Mouse (Mus musculus): ENCODE measurements around the gene Mta1. TPM values are rescaled to one million over a fixed set of nuclear protein-coding genes. Genes with fewer than 3 reads are reported as not detected.
A peak's percentile ranks its signal among the peaks of the same experiment; 100 is the strongest.

Gene Mta1
- polyA plus RNA-seq, 1 experiment from 2014 or later, result 19.4 TPM

- Histone ChIP-seq H3K4me1 (replicated peaks; ENCODE audit: control insufficient read depth, insufficient read depth, low read length) (peaks cover 16% of the 10 kb centered on the region), H3K4me2 (replicated peaks; ENCODE audit: low read depth, low read length) (peak within 1 kb of the TSS; percentile 12; the same call in 1 of the 2 replicates), H3K27me3 (ENCODE audit: control insufficient read depth, insufficient read depth, low read length) (peaks cover 6% of the 10 kb centered on the region; the same call in 1 of the 2 replicates), H3K4me3 (ENCODE audit: low read depth, low read length) (no peak within 1 kb of the TSS), H3K9me3 (ENCODE audit: control insufficient read depth, low read length) (no peaks in the 10 kb centered on the region), H3K9ac (ENCODE audit: low read depth, low read length) (peak within 1 kb of the TSS; percentile 4; the same call in 1 of the 2 replicates), H3K36me3 (ENCODE audit: control insufficient read depth, insufficient read depth, low read length) (no peaks in the 10 kb centered on the region; the same call in 1 of the 2 replicates), H3K27ac (ENCODE audit: low read depth, low read length) (no peak within 1 kb of the TSS)
- 6% methylated on average over 45 of the region's 45 CpGs for WGBS
- DNase-seq (ENCODE audit: low spot score) (peak; percentile 87), ATAC-seq (ENCODE audit: low FRiP score) (peak; percentile 33; the same call in 1 of the 2 replicates)
Observed at GRCm38 (mm10) chr12:113146112-113147057, 48.3 kb downstream of the Mta1 start, which contains the start of gene Crip1. Gene Crip1, plus strand, starts transcription at chr12:113146316.

GRCm38 (mm10) chr12:113147481-113147880 is 49.4 kb downstream of the Mta1 start:
- WGBS, result 86% methylated on average over 8 of the region's 8 CpGs
- ATAC-seq (ENCODE audit: low FRiP score), result no peak
- peaks cover 8% of the 10 kb centered on the region; the same call in 1 of the 2 replicates for H3K27me3 ChIP-seq (ENCODE audit: control insufficient read depth, insufficient read depth, low read length)

GRCm38 (mm10) chr12:113148381-113149035 is 50.4 kb downstream of the Mta1 start:
- Histone ChIP-seq H3K9ac (ENCODE audit: low read depth, low read length) (no peak overlapping the region), H3K27ac (ENCODE audit: low read depth, low read length) (no peak overlapping the region), H3K9me3 (ENCODE audit: control insufficient read depth, low read length) (no peaks in the 10 kb centered on the region), H3K4me2 (replicated peaks; ENCODE audit: low read depth, low read length) (no peak overlapping the region), H3K36me3 (ENCODE audit: control insufficient read depth, insufficient read depth, low read length) (no peaks in the 10 kb centered on the region; the same call in 1 of the 2 replicates), H3K4me1 (replicated peaks; ENCODE audit: control insufficient read depth, insufficient read depth, low read length) (0 out of 2 replicates have a peak, but pooled peaks cover 4% of the 10 kb centered on the region), H3K4me3 (ENCODE audit: low read depth, low read length) (no peak overlapping the region), H3K27me3 (ENCODE audit: control insufficient read depth, insufficient read depth, low read length) (peaks cover 8% of the 10 kb centered on the region; the same call in 1 of the 2 replicates)
- 37% methylated on average over 16 of the region's 16 CpGs for WGBS
- no peak for ATAC-seq (ENCODE audit: low FRiP score)
- DNase-seq (ENCODE audit: low spot score), result no peak

More at GRCm38 (mm10) chr12:113147481-113147880, 49.4 kb downstream of the Mta1 start:
- Histone ChIP-seq H3K36me3 (ENCODE audit: control insufficient read depth, insufficient read depth, low read length) (no peaks in the 10 kb centered on the region; the same call in 1 of the 2 replicates), H3K27ac (ENCODE audit: low read depth, low read length) (no peak overlapping the region), H3K9ac (ENCODE audit: low read depth, low read length) (no peak overlapping the region), H3K9me3 (ENCODE audit: control insufficient read depth, low read length) (no peaks in the 10 kb centered on the region), H3K4me3 (ENCODE audit: low read depth, low read length) (no peak overlapping the region), H3K4me1 (replicated peaks; ENCODE audit: control insufficient read depth, insufficient read depth, low read length) (peaks cover 9% of the 10 kb centered on the region), H3K4me2 (replicated peaks; ENCODE audit: low read depth, low read length) (no peak overlapping the region)
- DNase-seq (ENCODE audit: low spot score), result no peak

GRCm38 (mm10) chr12:113149341-113149740 is 51.3 kb downstream of the Mta1 start:
- H3K27me3 ChIP-seq (ENCODE audit: control insufficient read depth, insufficient read depth, low read length), result peaks cover 12% of the 10 kb centered on the region; the same call in 1 of the 2 replicates
- no peak for ATAC-seq (ENCODE audit: low FRiP score)

GRCm38 (mm10) chr12:113149896-113150295 is 51.8 kb downstream of the Mta1 start:
- Histone ChIP-seq H3K4me2 (replicated peaks; ENCODE audit: low read depth, low read length) (no peak overlapping the region), H3K27ac (ENCODE audit: low read depth, low read length) (no peak overlapping the region), H3K9me3 (ENCODE audit: control insufficient read depth, low read length) (no peaks in the 10 kb centered on the region), H3K27me3 (ENCODE audit: control insufficient read depth, insufficient read depth, low read length) (peaks cover 12% of the 10 kb centered on the region; the same call in 1 of the 2 replicates), H3K36me3 (ENCODE audit: control insufficient read depth, insufficient read depth, low read length) (no peaks in the 10 kb centered on the region; the same call in 1 of the 2 replicates), H3K4me3 (ENCODE audit: low read depth, low read length) (no peak overlapping the region), H3K9ac (ENCODE audit: low read depth, low read length) (no peak overlapping the region), H3K4me1 (replicated peaks; ENCODE audit: control insufficient read depth, insufficient read depth, low read length) (0 out of 2 replicates have a peak, but pooled peaks cover 4% of the 10 kb centered on the region)
- no peak for ATAC-seq (ENCODE audit: low FRiP score)
- DNase-seq (ENCODE audit: low spot score), result no peak
- WGBS, result 89% methylated on average over 3 of the region's 3 CpGs

More at GRCm38 (mm10) chr12:113149341-113149740, 51.3 kb downstream of the Mta1 start:
- 0 out of 2 replicates have a peak, but pooled peaks cover 4% of the 10 kb centered on the region for H3K4me1 ChIP-seq (replicated peaks; ENCODE audit: control insufficient read depth, insufficient read depth, low read length)
- H3K4me3 ChIP-seq (ENCODE audit: low read depth, low read length), result no peak overlapping the region
- no peaks in the 10 kb centered on the region; the same call in 1 of the 2 replicates for H3K36me3 ChIP-seq (ENCODE audit: control insufficient read depth, insufficient read depth, low read length)
- H3K27ac ChIP-seq (ENCODE audit: low read depth, low read length), result no peak overlapping the region
- no peak for DNase-seq (ENCODE audit: low spot score)
- H3K9me3 ChIP-seq (ENCODE audit: control insufficient read depth, low read length), result no peaks in the 10 kb centered on the region
- no peak overlapping the region for H3K4me2 ChIP-seq (replicated peaks; ENCODE audit: low read depth, low read length)
- 71% methylated on average over 4 of the region's 4 CpGs for WGBS
- H3K9ac ChIP-seq (ENCODE audit: low read depth, low read length), result no peak overlapping the region

- no peak for DNase-seq (ENCODE audit: low spot score)
- Histone ChIP-seq H3K4me2 (replicated peaks; ENCODE audit: low read depth, low read length) (no peak overlapping the region), H3K27ac (ENCODE audit: low read depth, low read length) (no peak overlapping the region), H3K36me3 (ENCODE audit: control insufficient read depth, insufficient read depth, low read length) (no peaks in the 10 kb centered on the region; the same call in 1 of the 2 replicates), H3K27me3 (ENCODE audit: control insufficient read depth, insufficient read depth, low read length) (peaks cover 12% of the 10 kb centered on the region; the same call in 1 of the 2 replicates), H3K4me1 (replicated peaks; ENCODE audit: control insufficient read depth, insufficient read depth, low read length) (0 out of 2 replicates have a peak, but pooled peaks cover 4% of the 10 kb centered on the region), H3K4me3 (ENCODE audit: low read depth, low read length) (no peak overlapping the region), H3K9ac (ENCODE audit: low read depth, low read length) (no peak overlapping the region), H3K9me3 (ENCODE audit: control insufficient read depth, low read length) (no peaks in the 10 kb centered on the region)
- no peak for ATAC-seq (ENCODE audit: low FRiP score)
- WGBS, result 89% methylated on average over 4 of the region's 4 CpGs
Observed at GRCm38 (mm10) chr12:113150591-113150990, 52.5 kb downstream of the Mta1 start.

- H3K27me3 ChIP-seq (ENCODE audit: control insufficient read depth, insufficient read depth, low read length), result peaks cover 12% of the 10 kb centered on the region; the same call in 1 of the 2 replicates
- no peak overlapping the region for H3K4me3 ChIP-seq (ENCODE audit: low read depth, low read length)
- 0 out of 2 replicates have a peak, but pooled peaks cover 4% of the 10 kb centered on the region for H3K4me1 ChIP-seq (replicated peaks; ENCODE audit: control insufficient read depth, insufficient read depth, low read length)
- no peak for DNase-seq (ENCODE audit: low spot score)
- WGBS, result 79% methylated on average over 8 of the region's 8 CpGs
- no peak for ATAC-seq (ENCODE audit: low FRiP score)
- H3K27ac ChIP-seq (ENCODE audit: low read depth, low read length), result no peak overlapping the region
- no peak overlapping the region for H3K9ac ChIP-seq (ENCODE audit: low read depth, low read length)
- no peaks in the 10 kb centered on the region for H3K36me3 ChIP-seq (ENCODE audit: control insufficient read depth, insufficient read depth, low read length)
- peak overlapping the region; percentile 73; the same call in 1 of the 2 replicates for H3K4me2 ChIP-seq (replicated peaks; ENCODE audit: low read depth, low read length)
- H3K9me3 ChIP-seq (ENCODE audit: control insufficient read depth, low read length), result no peaks in the 10 kb centered on the region
Observed at GRCm38 (mm10) chr12:113151046-113151445, 53.0 kb downstream of the Mta1 start.

- Histone ChIP-seq H3K4me3 (ENCODE audit: low read depth, low read length) (peak overlapping the region; percentile 32), H3K36me3 (ENCODE audit: control insufficient read depth, insufficient read depth, low read length) (no peaks in the 10 kb centered on the region), H3K4me1 (replicated peaks; ENCODE audit: control insufficient read depth, insufficient read depth, low read length) (0 out of 2 replicates have a peak, but pooled peaks cover 5% of the 10 kb centered on the region), H3K4me2 (replicated peaks; ENCODE audit: low read depth, low read length) (peak overlapping the region; percentile 73), H3K27me3 (ENCODE audit: control insufficient read depth, insufficient read depth, low read length) (peaks cover 12% of the 10 kb centered on the region; the same call in 1 of the 2 replicates), H3K9ac (ENCODE audit: low read depth, low read length) (peak overlapping the region; percentile 45; the same call in 1 of the 2 replicates), H3K27ac (ENCODE audit: low read depth, low read length) (no peak overlapping the region), H3K9me3 (ENCODE audit: control insufficient read depth, low read length) (no peaks in the 10 kb centered on the region)
- ATAC-seq (ENCODE audit: low FRiP score) (no peak), DNase-seq (ENCODE audit: low spot score) (peak; percentile 58)
- WGBS, result under 1% methylated on average over 35 of the region's 36 CpGs
Observed at GRCm38 (mm10) chr12:113151661-113152271, 53.7 kb downstream of the Mta1 start.

All from hindbrain, embryonic 11.5 days (tissue).